Mouse (Mus musculus): ENCODE data around the gene Madcam1.

Madcam1 gene

DNA sequence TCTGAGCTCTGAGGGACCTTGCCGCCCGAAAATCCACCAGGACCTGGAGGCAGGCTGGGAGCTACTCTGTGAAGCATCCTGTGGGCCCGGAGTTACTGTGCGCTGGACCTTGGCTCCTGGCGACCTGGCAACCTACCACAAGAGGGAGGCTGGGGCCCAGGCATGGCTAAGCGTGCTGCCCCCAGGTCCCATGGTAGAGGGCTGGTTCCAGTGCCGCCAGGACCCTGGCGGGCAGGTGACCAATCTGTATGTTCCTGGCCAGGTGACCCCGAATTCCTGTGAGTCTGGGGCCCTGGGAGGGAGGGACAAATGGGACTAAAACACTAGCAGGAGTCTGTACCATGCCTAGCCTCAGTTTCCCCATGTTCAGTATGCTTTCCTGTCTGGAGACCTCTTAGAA lies 2.1 kb downstream of the Madcam1 start:
- no peak for DNase-seq (ENCODE audit: extremely low read depth, low read depth)

DNA sequence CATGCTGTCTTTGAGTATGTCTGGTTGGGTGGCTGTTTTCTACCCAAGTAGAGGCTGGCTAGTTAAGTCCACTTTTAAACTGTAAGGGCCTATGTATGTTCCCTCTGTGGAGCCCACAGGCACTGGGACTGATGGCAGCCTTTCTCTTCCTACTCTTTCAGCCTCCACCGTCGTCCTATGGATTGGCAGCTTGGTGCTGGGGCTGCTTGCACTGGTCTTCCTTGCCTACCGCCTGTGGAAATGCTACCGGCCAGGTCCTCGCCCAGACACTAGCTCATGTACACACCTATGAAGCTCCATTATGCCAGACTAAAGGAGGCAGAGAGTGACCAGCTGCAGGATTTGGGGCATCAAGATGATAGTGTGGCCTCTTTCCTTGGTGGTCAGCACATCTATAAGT lies 3.7 kb downstream of the Madcam1 start:
- DNase-seq (ENCODE audit: extremely low read depth, low read depth): no peak

DNA sequence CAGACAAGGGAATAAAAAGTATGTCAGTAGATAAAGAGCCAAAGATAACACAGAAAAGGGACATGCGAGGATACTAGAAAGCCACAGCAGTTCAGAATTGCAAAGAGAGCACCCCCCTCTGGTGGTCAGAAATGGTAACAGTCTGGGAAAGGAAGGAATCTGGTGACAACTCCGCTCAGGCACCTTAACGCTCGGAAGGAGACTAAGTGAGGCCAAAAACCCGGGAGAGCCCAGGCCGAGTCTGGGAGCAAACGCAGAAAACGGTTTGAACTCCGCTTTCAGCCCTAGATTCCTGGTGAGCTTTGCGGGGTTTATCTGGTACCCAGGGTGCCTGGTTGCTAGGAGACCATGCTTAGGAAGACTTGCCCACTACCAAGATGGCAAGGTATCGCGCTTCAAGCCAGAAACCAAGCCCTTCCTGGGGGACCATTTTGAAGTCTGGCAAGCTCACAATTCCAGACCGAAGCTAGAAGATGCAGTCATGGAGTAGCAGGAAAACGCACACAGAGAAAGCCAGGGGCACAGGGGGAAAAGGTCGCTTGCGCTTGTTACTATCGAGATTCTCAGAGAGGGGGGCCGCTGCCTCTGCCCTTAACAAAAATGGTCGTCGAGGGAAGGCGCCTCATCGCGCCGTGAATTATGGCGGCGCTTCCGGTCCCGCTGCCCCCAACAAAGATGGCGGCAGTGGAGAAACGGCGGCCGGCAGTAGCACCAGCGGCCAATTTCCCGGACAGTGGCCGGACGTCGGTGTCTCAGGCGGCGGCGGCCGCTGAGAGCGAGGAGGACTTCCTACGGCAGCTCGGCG lies 4.6 kb downstream of the Madcam1 start, which contains the start of gene Tpgs1:
Gene Tpgs1 (plus strand): TSS at position 599 of the 805 bp plus-strand sequence.
- DNase-seq (ENCODE audit: extremely low read depth, low read depth): peak; percentile 90

DNA sequence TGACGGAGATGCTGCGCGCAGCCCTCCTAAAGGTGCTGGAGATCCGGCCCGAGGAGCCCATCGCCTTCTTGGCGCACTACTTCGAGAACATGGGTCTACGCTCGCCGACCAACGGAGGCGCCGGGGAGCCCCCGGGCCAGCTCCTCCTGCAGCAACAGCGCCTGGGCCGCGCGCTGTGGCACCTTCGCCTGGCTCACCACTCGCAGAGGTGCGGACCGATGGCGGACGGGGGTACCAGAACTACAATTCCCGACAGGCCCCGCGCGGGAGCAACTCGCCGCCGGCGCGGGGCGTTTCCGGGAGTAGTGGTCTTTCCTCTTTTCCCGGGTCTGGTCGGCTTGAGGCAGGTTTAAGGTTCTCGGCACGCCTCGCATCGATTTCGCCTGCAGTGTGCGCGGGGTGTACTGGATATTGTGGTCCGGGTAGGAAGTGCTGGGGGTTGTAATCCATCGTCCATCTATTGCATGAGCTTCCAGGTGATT lies 5.3 kb downstream of the Madcam1 start:
- peak; percentile 56 for DNase-seq (ENCODE audit: extremely low read depth, low read depth)

DNA sequence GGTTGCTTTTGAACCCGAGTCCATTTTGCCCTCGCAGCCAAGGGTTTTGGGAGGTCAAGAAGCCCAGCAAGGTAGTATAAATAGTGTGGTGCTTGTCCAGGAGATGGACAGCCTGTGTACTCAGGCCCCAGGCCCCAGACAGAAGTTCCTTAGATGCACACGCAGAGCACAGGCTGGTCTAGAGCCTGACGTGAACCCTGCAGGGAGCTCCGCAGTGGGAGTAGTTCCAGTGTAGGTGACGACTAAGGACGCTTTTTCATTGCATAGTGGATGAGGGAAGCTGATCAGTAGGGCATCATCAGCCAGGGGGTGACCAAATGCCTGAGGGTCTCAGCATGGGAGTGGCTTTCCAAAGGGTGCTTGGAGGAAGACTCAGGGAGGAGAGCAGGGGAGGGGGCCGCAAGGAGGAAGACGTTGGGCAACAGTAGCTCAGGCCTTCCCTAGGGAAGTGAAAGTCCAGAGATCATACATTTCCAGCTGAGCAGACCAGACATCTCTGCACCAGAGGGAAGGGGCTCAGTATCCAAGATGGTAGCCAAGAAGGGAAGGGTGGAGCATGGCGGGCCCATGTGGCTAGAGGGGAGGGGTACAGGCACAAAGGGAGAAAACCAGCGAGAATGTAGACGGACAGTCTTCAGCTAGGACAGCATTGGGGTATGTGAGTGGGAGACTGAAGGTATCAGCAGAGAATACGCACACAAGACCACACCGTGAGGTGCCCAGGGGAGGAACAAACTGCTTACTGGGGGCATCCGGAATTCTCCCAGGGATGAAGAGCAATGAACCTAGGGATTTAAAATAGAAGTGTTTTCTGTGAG lies 5.9 kb downstream of the Madcam1 start:
- DNase-seq (ENCODE audit: extremely low read depth, low read depth): no peak

DNA sequence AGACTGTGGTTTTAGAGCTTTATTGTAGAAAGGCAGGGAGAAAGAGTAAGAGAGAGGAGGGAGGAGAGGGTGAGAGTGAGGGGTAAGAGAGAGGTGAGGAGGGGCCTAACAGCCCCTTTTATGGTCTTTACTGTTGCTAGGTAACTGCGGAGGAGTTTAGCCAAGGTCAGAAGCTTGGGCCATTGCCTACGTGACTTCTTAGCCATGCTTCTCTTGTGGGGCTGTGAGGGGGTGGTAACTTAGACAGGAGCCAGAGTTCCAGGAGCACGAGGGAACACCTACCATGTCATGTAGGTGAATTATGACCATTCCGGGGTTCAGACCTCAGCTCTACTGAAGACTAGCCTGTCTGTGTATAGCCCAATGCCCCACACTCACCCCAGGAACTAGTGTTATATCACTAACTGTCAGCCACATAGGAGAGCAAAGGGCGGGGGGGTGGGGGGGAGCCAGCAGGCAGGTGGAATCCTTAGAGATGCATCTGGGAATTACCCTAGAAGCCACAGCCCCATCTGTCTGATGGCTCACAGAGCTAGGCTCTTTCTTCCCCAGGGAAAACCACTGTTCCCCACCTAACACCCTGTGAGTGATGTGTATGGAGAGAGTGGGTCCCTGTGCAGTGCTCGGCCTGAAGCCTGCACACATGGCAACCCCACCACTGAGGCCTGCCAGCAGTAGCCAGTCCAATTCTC lies 7.2 kb downstream of the Madcam1 start:
- no peak for DNase-seq (ENCODE audit: extremely low read depth, low read depth)

DNA sequence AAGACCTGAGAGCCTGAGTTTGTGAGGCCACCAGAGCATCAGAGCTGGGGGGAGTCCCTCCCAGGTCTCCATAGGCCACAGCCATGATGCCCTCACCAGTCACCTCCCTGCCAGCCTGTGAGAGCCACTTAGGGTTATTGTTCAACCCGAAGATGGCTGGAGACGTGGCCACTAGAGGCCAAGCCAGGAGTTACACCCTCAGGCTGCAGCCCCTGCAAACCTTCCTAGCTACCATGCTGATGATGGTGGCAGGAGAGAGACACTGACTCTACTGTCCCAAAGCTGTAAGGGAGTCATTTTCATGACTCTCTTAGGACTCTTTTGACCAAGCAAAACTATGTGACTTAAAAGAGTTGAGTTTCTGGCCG lies 7.7 kb downstream of the Madcam1 start:
- DNase-seq (ENCODE audit: extremely low read depth, low read depth): no peak

DNA sequence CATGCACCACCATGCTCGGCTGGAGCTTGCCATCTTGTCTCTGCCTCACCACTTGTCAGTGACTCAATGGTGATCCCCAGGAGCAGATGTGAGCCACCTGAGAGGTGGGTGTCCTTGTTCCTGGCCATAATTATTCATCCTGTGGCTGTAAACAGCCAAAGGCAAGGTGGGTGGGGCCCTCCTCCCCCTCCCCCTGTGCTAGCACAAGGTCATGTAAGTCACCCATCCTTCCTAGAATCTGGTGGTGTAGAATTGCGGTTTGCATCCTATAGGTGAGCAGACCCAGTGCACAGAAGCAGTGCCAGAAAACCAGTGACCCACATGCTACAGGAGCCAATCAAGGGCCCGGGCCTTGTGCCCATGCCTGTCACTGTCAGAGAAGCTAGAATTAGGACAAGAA lies 8.7 kb downstream of the Madcam1 start:
- DNase-seq (ENCODE audit: extremely low read depth, low read depth): no peak

DNA sequence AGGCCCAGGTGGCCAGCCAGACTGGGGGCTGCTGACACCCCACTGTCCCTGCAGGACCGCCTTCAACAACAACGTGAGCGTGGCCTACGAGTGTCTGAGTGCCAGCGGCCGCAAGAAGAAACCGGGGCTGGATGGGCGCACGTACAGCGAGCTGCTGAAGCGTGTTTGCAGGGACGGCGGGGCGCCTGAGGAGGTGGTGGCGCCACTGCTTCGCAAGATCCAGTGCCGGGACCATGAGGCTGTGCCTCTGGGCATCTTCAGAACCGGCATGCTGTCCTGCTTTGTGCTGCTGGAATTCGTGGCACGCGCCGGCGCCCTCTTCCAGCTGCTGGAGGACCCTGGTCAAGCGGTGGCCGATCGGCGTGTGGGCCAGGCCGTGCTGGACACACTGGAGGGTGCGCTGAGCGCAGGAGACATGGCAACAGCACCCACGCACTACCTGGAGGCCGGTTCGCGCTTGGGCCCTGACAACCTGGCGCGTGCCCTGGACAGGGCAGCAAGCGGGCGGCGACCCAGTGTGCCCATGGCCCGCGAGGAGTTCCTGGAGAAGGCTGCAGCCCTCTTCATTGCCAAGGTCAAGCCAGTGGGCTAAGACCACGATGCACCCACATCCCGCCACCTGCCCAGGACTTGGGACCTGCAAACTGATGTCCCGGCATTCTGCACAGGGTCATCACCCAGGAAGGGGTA lies 11.1 kb downstream of the Madcam1 start:
- DNase-seq (ENCODE audit: extremely low read depth, low read depth): no peak

DNA sequence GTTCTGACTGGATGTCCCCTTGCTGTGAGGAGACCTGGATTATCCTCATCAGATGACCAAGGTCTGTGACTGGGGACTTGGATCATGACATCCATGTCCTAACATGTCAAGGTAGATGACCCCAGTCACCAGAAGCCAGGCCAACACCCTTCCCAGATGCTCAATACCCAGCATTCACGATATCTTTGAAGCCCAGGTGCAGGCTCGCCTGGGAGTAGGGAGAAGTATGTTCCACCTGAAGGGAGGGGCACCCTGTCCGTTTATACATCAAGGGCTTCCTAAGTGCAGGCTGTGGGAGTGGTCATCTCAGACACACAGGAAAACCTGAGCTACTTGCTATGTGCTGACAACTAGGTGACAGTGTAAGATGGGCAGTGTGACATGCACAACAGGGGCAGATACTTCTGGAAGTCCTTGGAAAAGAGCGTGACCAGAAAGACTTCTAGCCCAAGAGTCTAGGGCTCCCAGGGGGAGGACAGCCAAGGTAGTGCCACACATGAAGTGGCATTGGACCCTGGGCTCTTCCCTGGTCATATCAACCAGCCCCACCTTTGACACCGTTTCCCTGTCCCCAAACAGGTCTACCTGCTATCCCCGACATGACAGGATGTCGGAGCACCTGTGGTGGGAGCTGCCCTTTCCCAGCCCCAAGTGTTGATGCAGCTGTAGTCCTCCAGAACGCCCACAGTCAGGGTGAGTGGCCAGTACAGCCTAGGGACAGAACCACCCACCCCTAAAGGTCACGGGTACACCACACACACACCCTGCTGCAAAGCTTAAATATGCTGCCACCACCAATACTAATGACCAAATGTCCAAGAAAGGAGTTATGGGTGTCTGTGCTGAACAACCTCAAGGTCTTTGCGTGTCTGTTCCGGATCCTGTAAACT lies 16.5 kb downstream of the Madcam1 start:
- DNase-seq (ENCODE audit: extremely low read depth, low read depth): no peak

DNA sequence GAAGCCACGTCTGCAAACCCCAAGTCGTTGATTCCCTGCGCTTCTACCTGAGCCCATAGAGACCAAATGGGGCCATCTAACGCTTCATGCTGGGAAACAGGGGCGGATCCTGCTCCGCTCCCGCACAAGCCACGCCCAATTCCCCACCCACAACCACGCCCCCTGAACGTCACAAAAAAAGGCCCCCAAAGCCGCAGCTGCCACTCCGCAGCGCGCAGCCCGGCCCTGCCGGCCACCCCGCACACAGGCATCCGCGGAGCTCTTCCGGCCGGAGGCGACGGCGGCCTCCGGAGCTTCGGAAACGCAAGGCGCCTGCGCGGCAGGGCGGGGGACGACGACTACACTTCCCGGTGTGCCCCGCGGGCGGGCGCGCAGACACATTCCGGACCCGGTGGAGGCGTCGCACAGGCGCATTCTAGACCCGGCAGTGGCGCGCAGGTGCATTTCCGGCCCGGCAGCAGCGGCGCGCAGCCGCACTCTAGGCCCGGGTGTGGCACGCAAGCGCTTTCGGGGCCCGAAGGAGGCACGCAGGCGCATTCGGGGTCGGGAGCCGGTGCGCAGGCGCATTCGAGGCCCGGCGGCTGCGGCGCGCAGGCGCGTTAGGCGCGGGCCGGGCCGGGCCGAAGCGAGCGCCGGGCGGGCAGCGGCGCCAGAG lies 17.4 kb downstream of the Madcam1 start, which contains the start of gene Cdc34:
Gene Cdc34 (plus strand): TSS at position 605 of the 655 bp plus-strand sequence.
- peak; percentile 90 for DNase-seq (ENCODE audit: extremely low read depth, low read depth)

DNA sequence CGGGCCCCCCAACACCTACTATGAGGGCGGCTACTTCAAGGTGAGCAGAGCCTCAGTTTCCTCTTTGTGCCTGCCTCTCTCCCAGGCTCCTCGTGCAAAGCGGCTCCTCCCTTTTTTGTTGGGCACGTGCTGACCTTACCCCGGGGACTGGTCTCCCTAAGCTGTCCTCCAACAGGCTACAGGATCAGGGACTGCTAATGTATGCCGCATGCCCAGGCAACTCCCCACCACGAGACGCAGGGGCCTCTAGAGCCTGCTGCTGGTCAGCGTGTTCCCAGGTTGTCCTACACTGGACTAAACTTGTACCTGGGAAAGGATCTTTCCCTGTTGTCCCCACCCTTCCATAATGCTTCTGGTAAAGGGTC lies 18.2 kb downstream of the Madcam1 start:
- no peak for DNase-seq (ENCODE audit: extremely low read depth, low read depth)

DNA sequence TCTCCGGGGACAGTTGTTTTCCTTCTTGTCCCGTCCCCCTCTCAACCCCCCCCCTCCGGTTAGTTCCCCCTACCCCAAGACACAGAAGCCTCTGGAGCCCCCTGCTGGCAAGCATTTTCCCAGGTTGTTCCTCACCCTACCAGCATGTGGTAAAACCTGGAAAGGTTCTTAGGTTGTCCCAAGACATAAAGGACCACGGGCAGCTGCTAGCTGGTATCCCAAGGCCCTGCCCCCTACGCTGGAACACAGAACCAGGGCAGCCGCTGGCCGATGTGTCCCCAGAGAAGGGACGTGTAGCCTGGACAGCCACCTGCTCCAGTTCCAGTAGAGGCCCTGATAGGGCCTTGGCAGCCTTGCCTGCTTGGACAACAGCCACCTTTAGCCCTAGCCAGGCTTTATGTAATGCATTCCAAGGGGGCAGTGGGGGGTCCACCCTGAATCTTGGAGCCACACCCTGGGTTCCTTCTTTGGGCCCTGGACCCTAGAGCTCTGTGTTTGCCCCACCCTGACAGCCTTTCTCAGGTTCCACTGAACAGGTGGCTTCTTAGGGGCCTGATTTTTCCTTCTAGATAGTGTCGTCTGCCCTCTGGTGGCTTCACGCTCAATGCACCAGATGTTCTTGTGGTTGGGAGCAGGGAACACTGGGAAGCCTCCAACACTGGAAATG lies 18.7 kb downstream of the Madcam1 start:
- DNase-seq (ENCODE audit: extremely low read depth, low read depth): no peak

DNA sequence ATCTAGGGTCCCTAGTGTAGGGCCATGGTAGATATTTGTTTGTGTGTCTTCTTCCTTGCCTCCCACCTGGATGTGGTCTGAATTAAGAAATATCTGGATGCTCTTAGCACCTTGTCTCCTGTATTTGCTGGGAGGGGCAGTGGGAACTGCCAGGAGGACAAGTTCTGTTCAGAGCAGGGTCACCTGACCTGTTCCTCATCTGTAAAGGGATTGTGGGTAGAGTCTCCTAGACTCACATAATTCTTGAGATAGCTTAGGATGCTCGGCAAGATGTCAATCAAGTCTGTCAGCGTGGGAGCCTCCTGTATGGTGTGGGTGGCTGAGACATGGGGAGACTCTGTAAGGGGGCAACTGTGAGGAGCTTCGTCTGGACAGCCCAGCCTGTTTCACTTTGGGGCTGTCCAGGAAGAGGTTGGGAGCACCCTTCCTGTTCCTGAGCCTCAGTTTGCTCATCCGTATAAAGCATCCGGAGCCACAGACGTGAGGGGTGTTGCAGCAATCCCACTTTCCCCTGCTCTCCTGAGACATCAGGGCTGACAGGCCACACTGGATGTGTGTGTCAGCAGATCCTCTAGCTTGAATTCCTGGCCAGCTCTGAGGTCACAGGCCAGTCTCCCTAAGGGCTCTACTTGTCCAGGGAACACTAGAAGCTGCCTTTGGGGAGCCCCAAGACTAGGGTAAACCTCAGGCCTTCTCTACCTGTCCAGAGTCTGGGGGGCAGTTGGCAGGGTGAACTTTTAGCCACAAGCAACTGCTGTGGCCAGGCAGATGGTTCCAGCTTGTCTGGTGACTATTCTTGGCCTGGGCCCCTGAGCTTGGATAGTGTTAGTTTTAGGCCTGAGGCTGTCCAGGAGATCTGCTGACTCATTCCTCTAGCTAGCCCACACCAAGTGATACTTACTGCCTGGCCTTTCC lies 19.6 kb downstream of the Madcam1 start:
- no peak for DNase-seq (ENCODE audit: extremely low read depth, low read depth)

DNA sequence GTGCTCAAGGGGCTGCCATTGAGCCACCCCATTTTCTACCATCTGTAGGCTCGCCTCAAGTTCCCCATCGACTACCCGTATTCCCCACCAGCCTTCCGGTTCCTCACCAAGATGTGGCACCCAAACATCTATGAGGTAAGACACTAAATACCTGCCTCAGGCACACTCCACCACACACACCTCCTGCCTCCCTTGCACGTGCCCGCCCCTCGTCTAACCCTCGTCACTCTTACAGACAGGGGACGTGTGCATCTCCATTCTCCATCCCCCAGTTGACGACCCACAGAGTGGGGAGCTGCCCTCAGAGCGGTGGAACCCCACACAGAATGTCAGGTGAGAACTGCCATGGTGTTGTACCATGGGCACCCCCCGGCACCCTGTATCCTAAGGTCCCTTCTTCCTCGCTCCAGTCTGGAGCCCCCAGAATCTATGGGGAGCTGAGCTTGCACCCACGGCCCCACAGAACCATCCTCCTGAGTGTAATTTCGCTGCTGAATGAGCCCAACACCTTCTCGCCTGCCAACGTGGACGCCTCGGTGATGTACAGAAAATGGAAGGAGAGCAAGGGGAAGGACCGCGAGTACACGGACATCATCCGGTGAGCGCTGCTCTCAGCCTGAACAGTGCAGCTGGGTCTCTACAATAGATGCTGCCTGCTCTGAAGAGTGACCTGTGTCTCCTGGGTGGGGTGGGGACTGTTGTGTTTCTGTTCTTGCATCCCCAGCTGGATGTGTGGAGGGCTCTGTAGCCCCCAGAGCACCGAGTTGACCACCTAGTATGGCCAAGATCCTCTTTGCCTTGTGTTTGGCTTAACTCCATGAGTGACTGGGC lies 20.6 kb downstream of the Madcam1 start:
- no peak for DNase-seq (ENCODE audit: extremely low read depth, low read depth)

DNA sequence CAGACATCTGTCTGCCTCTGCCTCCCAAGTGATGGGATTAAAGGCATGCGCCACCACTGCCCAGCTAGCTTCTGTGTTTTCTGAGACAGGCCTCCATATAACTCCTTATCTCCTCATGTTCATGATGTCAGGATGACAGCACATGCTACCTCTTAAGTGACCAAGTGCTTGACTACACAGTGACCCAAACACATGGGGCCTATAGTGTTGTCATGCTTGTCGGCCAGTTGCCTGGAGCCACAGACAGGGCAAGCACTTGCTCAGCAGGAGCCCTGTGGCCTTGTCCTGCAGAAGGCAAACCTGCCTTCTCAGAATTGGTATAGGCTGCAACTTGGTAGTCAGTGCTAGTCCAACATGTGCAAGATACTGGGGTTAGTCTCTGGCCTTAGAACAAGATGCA lies 21.9 kb downstream of the Madcam1 start:
- DNase-seq (ENCODE audit: extremely low read depth, low read depth): no peak

DNA sequence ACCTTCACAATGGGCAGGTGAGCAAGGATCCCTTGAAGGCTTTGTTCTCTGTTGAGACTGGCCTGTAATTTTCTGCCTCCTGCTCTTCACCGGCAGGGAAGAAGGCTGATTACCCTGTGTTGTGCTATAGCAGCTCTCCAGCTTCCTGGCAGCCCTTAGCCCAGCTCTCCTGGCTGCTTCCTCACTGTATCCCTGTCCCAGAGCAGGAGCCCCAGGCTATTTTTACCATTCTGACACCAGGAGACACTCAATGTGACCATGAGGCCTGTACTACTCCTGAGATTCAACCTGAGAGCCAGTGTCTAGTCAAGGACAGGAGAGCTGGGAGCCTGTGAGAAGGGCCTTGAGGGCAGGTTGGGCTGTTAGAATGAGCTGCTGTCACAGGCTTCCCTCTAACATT lies 22.3 kb downstream of the Madcam1 start:
- DNase-seq (ENCODE audit: extremely low read depth, low read depth): no peak

All from MEL-GATA-1-ER (cell line).